In the genomic region with DNA sequence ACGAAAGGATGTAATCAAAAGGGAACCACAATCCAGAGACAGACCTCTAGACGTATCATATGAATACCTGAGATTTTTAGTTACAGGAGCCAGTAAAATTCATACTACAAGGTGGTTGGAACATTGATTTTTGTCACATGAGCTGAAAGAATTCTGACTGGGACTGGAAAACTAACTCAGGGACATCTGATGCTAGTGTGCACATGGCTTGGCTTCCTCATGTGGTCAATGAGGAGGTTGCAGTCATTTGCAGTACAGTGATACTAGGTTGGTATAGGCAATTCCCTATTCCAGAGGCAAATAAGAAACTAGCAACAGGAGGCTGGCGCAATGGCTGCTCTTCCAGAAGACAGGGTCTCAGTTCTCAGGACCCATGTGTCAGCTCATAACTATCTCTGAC, we compare ENCODE assay signal across 26 mouse cellular contexts. TPM values are rescaled to one million over a fixed set of nuclear protein-coding genes. Genes with fewer than 3 reads are reported as not detected.
DNase-seq lines count a peak whose midpoint lies in the region; ATAC-seq and TF ChIP-seq lines count a peak whose summit lies in the region.
"Had no signal": no experiment of that assay in that cellular context is flagged by ENCODE, and none has a peak within 500 bp of the region (broad histone marks: within the 10 kb centered on the region; RNA-seq: fewer than 3 reads in every experiment).

No protein-coding gene starts in this region.

- no peak for ATAC-seq in kidney, postnatal 0 days (replicated peaks; ENCODE audit: low FRiP score, low read depth)
- ATAC-seq in midbrain, postnatal 0 days (ENCODE audit: low FRiP score), result no peak
- no peak for ATAC-seq in midbrain, embryonic 14.5 days (ENCODE audit: low FRiP score, low TSS enrichment)
- ATAC-seq: CD4-positive, CD25-positive, alpha-beta regulatory T cell, adult 4 months; midbrain, embryonic 15.5 days had no signal

- H3K4me2 ChIP-seq in kidney, postnatal 0 days (ENCODE audit: low read length), result no peak overlapping the region
- no peak overlapping the region for H3K4me2 ChIP-seq in midbrain, postnatal 0 days (ENCODE audit: low read depth, low read length, poor library complexity, severe bottlenecking)
- H3K4me2 ChIP-seq in midbrain, embryonic 14.5 days (ENCODE audit: low read length), result no peak overlapping the region
- H3K4me2 ChIP-seq: heart, embryonic 13.5 days; hindbrain, embryonic 12.5 days; liver, embryonic 15.5 days; midbrain, embryonic 15.5 days; stomach, embryonic 15.5 days had no signal

- H3K4me1 ChIP-seq in heart, adult 2 months (ENCODE audit: control insufficient read depth, insufficient read depth, low read length), result no peaks in the 10 kb centered on the region
- H3K4me1 ChIP-seq in kidney, postnatal 0 days (replicated peaks; ENCODE audit: insufficient read depth, low read length), result no peaks in the 10 kb centered on the region
- H3K4me1 ChIP-seq in midbrain, postnatal 0 days (ENCODE audit: insufficient read depth, low read length), result no peaks in the 10 kb centered on the region
- H3K4me1 ChIP-seq in midbrain, embryonic 14.5 days (ENCODE audit: control insufficient read depth, insufficient read depth, low read length), result no peaks in the 10 kb centered on the region
- H3K4me1 ChIP-seq: heart, embryonic 13.5 days; hindbrain, embryonic 12.5 days; liver, embryonic 15.5 days; midbrain, embryonic 15.5 days; stomach, embryonic 15.5 days had no signal

- H3K4me3 ChIP-seq in heart, adult 2 months, result no peak overlapping the region
- H3K4me3 ChIP-seq in kidney, postnatal 0 days (replicated peaks; ENCODE audit: low read depth, low read length), result no peak overlapping the region
- no peak overlapping the region for H3K4me3 ChIP-seq in midbrain, postnatal 0 days (ENCODE audit: low read depth, low read length)
- H3K4me3 ChIP-seq in midbrain, embryonic 14.5 days (replicated peaks; ENCODE audit: low read depth, low read length), result no peak overlapping the region
- H3K4me3 ChIP-seq: erythroblast, embryonic 14.5 days; heart, embryonic 13.5 days; hindbrain, embryonic 12.5 days; liver, embryonic 15.5 days; midbrain, embryonic 15.5 days; stomach, embryonic 15.5 days had no signal

- TF ChIP-seq CTCF in heart, adult 2 months (IDR thresholded peaks at IDR 0.05), result 0 out of 2 replicates have a peak, but pooled peaks have one; percentile 8
- TF ChIP-seq CTCF in kidney, postnatal 0 days (IDR thresholded peaks at IDR 0.05; ENCODE audit: low read depth), result peak; percentile 49; the same call in 1 of the 2 replicates
- TF ChIP-seq CTCF in midbrain, postnatal 0 days (IDR thresholded peaks at IDR 0.05), result peak; percentile 37

- no peaks in the 10 kb centered on the region for H3K9me3 ChIP-seq in kidney, postnatal 0 days (replicated peaks; ENCODE audit: low read length)
- H3K9me3 ChIP-seq in midbrain, postnatal 0 days (ENCODE audit: low read length), result no peaks in the 10 kb centered on the region
- H3K9me3 ChIP-seq in midbrain, embryonic 14.5 days (ENCODE audit: control insufficient read depth, low read length), result no peaks in the 10 kb centered on the region
- H3K9me3 ChIP-seq: heart, embryonic 13.5 days; hindbrain, embryonic 12.5 days; liver, embryonic 15.5 days; midbrain, embryonic 15.5 days; stomach, embryonic 15.5 days had no signal

- no peak for DNase-seq in heart, adult 2 months
- DNase-seq in heart, adult 18-20 months, result no peak
- DNase-seq in kidney, postnatal 0 days (ENCODE audit: low spot score), result no peak
- DNase-seq in kidney, adult 11 months, result no peak
- DNase-seq in midbrain, postnatal 0 days (ENCODE audit: low spot score), result no peak
- no peak for DNase-seq in midbrain, embryonic 14.5 days
- no peak for DNase-seq in frontal cortex, postnatal 25 days (ENCODE audit: low spot score in 2 of 2)
- DNase-seq: adrenal gland, adult 2 months; adrenal gland, postnatal 36 days; cerebellum, adult 2 months; cerebellum, postnatal 14 days; gastrocnemius, postnatal 36 days; kidney, adult 18-20 months; kidney, postnatal 10 days; layer of hippocampus, postnatal 36 days; left cerebral cortex, postnatal 4 days; right cerebral cortex, postnatal 25 days; thymus, postnatal 14 days had no signal

- no peak overlapping the region for H3K27ac ChIP-seq in heart, adult 2 months
- H3K27ac ChIP-seq in kidney, postnatal 0 days, result no peak overlapping the region
- no peak overlapping the region for H3K27ac ChIP-seq in midbrain, postnatal 0 days (ENCODE audit: low read depth, low read length)
- H3K27ac ChIP-seq in midbrain, embryonic 14.5 days (replicated peaks; ENCODE audit: low read depth, low read length), result no peak overlapping the region
- H3K27ac ChIP-seq: heart, embryonic 13.5 days; hindbrain, embryonic 12.5 days; liver, embryonic 15.5 days; midbrain, embryonic 15.5 days; stomach, embryonic 15.5 days had no signal

- intact Hi-C loops in heart, adult 2 months (cut with DNase I), result no loop called here

- no peak for TF ChIP-seq POLR2A in heart, adult 2 months (IDR thresholded peaks at IDR 0.05; ENCODE audit: insufficient read depth, low read depth, low read length)

- no peak overlapping the region for H3K9ac ChIP-seq in heart, adult 2 months (ENCODE audit: low read depth, low read length)
- no peak overlapping the region for H3K9ac ChIP-seq in kidney, postnatal 0 days (ENCODE audit: low read depth, low read length)
- H3K9ac ChIP-seq in midbrain, postnatal 0 days (replicated peaks; ENCODE audit: low read length, poor library complexity, severe bottlenecking), result no peak overlapping the region
- no peak overlapping the region for H3K9ac ChIP-seq in midbrain, embryonic 14.5 days (replicated peaks; ENCODE audit: low read length)
- H3K9ac ChIP-seq: heart, embryonic 13.5 days; hindbrain, embryonic 12.5 days; liver, embryonic 15.5 days; midbrain, embryonic 15.5 days; stomach, embryonic 15.5 days had no signal

- H3K36me3 ChIP-seq in heart, adult 2 months (ENCODE audit: control insufficient read depth, insufficient read depth, low read length), result no peaks in the 10 kb centered on the region
- peaks cover 10% of the 10 kb centered on the region; the same call in 1 of the 2 replicates for H3K36me3 ChIP-seq in kidney, postnatal 0 days (ENCODE audit: insufficient read depth, low read length)
- peaks cover 16% of the 10 kb centered on the region for H3K36me3 ChIP-seq in midbrain, postnatal 0 days (ENCODE audit: insufficient read depth, low read length)
- H3K36me3 ChIP-seq in midbrain, embryonic 14.5 days (ENCODE audit: control insufficient read depth, insufficient read depth, low read length), result peaks cover 21% of the 10 kb centered on the region

- TF ChIP-seq EP300 in heart, adult 2 months (IDR thresholded peaks at IDR 0.05; ENCODE audit: insufficient read depth, low read depth, low read length), result no peak

- no peaks in the 10 kb centered on the region for H3K27me3 ChIP-seq in heart, adult 2 months (ENCODE audit: control insufficient read depth, insufficient read depth, low read length)
- H3K27me3 ChIP-seq in kidney, postnatal 0 days (ENCODE audit: insufficient read depth, low read length), result peaks cover 6% of the 10 kb centered on the region
- H3K27me3 ChIP-seq in midbrain, postnatal 0 days (ENCODE audit: insufficient read depth, low read length), result peaks cover 15% of the 10 kb centered on the region
- peaks cover 17% of the 10 kb centered on the region; the same call in 1 of the 2 replicates for H3K27me3 ChIP-seq in midbrain, embryonic 14.5 days (ENCODE audit: control insufficient read depth, insufficient read depth, low read length)

- 80% methylated on average over 3 of the region's 3 CpGs for WGBS in heart, adult 2 months
- 82% methylated on average over 3 of the region's 3 CpGs for WGBS in kidney, postnatal 0 days
- WGBS in midbrain, postnatal 0 days, result 79% methylated on average over 3 of the region's 3 CpGs
- WGBS in midbrain, embryonic 14.5 days, result 71% methylated on average over 3 of the region's 3 CpGs

- no peaks in the 10 kb centered on the region for H3K79me2 ChIP-seq in heart, adult 2 months (replicated peaks; ENCODE audit: control insufficient read depth, insufficient read depth, low read length)

RNA-seq across cellular contexts. Expression of gene Lhx6, which starts 7.4 kb away (rescaled TPM):
- 1 to 10 TPM; 2.0 to 4.7 TPM for total RNA-seq in heart, adult 2 months (2021)
- 2.7 and 3.2 TPM in 2 replicates for polyA plus RNA-seq in heart, adult 2 months (2012; rRNA removed)
- 1 to 10 TPM; 1.6 to 1.7 TPM for total RNA-seq in heart, adult 18-20 months (2021)
- 1.5 and 1.7 TPM in 2 replicates for polyA plus RNA-seq in kidney, postnatal 0 days (2015; fragmentation: Nextera tagmentation; extraction: Ambion mirVana)
- total RNA-seq in midbrain, postnatal 0 days (2014; rRNA removed), result 0.60 and 1.9 TPM in 2 replicates
- 1.6 and 2.5 TPM in 2 replicates for polyA plus RNA-seq in midbrain, postnatal 0 days (2015; fragmentation: Nextera tagmentation; extraction: Ambion mirVana)
- polyA plus RNA-seq in midbrain, embryonic 14.5 days (2014; fragmentation: Nextera tagmentation; extraction: Ambion mirVana), result 0.46 TPM in 1 of 2 replicates, not detected in the other
- total RNA-seq: neutrophil, adult 5-6 weeks had no signal
- polyA plus RNA-seq: CD4-positive, CD25-positive, alpha-beta regulatory T cell, adult 4 months; erythroblast, embryonic 14.5 days had no signal

RNA-seq across cellular contexts. Expression of gene Mrrf, which starts 23.6 kb away (rescaled TPM):
- total RNA-seq in heart, adult 2 months (2021), result 10 to 100 TPM; 36.2 to 46.8 TPM
- 70.1 and 71.7 TPM in 2 replicates for polyA plus RNA-seq in heart, adult 2 months (2012; rRNA removed)
- total RNA-seq in heart, adult 18-20 months (2021), result 10 to 100 TPM; 38.6 to 44.5 TPM
- polyA plus RNA-seq in kidney, postnatal 0 days (2015; fragmentation: Nextera tagmentation; extraction: Ambion mirVana), result 25.4 and 28.6 TPM in 2 replicates
- total RNA-seq in midbrain, postnatal 0 days (2014; rRNA removed), result 12.2 and 13.7 TPM in 2 replicates
- polyA plus RNA-seq in midbrain, postnatal 0 days (2015; fragmentation: Nextera tagmentation; extraction: Ambion mirVana), result 16.7 and 16.8 TPM in 2 replicates
- polyA plus RNA-seq in midbrain, embryonic 14.5 days (2014; fragmentation: Nextera tagmentation; extraction: Ambion mirVana), result 30.6 and 33.6 TPM in 2 replicates

RNA-seq across cellular contexts. Expression of gene Rbm18, which starts 23.9 kb away (rescaled TPM):
- total RNA-seq in heart, adult 2 months (2021), result 10 to 100 TPM; 31.7 to 33.9 TPM
- 15.4 and 33.0 TPM in 2 replicates for polyA plus RNA-seq in heart, adult 2 months (2012; rRNA removed)
- 10 to 100 TPM; 34.5 to 34.9 TPM for total RNA-seq in heart, adult 18-20 months (2021)
- 59.8 and 62.5 TPM in 2 replicates for polyA plus RNA-seq in kidney, postnatal 0 days (2015; fragmentation: Nextera tagmentation; extraction: Ambion mirVana)
- total RNA-seq in midbrain, postnatal 0 days (2014; rRNA removed), result 56.6 and 59.0 TPM in 2 replicates
- 99.6 and 102 TPM in 2 replicates for polyA plus RNA-seq in midbrain, postnatal 0 days (2015; fragmentation: Nextera tagmentation; extraction: Ambion mirVana)
- polyA plus RNA-seq in midbrain, embryonic 14.5 days (2014; fragmentation: Nextera tagmentation; extraction: Ambion mirVana), result 151 and 172 TPM in 2 replicates
